28 mouse cellular contexts compared by ENCODE assay signal in the genomic region with DNA sequence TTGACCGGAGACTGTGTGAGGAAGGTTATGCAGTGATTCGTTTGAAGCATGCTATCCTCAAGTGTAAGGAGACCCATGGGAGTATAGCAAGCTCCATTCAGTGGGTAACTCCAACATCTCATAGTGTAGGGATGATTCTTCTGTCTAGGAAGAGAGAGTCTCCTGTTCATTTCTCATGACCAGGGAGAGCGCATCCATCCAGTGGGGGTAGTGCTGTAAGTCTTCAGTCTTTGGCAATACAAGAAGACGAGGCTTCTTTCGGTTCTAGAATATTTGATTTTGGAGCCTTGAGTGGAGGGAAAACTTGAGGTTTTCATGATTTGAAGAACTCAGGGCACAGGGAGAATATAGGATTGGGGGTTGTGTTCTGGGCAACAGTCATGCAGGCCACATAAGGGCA.
"Had no signal": no experiment of that assay in that cellular context is flagged by ENCODE, and none has a peak within 500 bp of the region (broad histone marks: within the 10 kb centered on the region; RNA-seq: fewer than 3 reads in every experiment).

No protein-coding gene starts in this region.

- H3K9me3 ChIP-seq: limb, embryonic 10.5 days; limb, embryonic 12.5 days; limb, embryonic 13.5 days; limb, embryonic 15.5 days; liver, embryonic 12.5 days; liver, embryonic 13.5 days; liver, embryonic 15.5 days; lung, embryonic 15.5 days; megakaryocyte, embryonic 14.5 days; midbrain, embryonic 10.5 days; midbrain, embryonic 12.5 days; midbrain, embryonic 13.5 days; midbrain, embryonic 15.5 days; neural tube, embryonic 12.5 days had no signal

- H3K27ac ChIP-seq: limb, embryonic 10.5 days; limb, embryonic 12.5 days; limb, embryonic 13.5 days; limb, embryonic 15.5 days; liver, embryonic 12.5 days; liver, embryonic 13.5 days; liver, embryonic 14.5 days; liver, embryonic 15.5 days; lung, embryonic 15.5 days; macrophage; midbrain, embryonic 10.5 days; midbrain, embryonic 12.5 days; midbrain, embryonic 13.5 days; midbrain, embryonic 15.5 days; neural tube, embryonic 12.5 days had no signal

- H3K36me3 ChIP-seq: limb, embryonic 12.5 days; limb, embryonic 13.5 days; limb, embryonic 15.5 days; liver, embryonic 12.5 days; liver, embryonic 13.5 days; liver, embryonic 15.5 days; lung, embryonic 15.5 days; midbrain, embryonic 10.5 days; midbrain, embryonic 12.5 days; midbrain, embryonic 13.5 days; midbrain, embryonic 15.5 days; neural tube, embryonic 12.5 days had no signal

- H3K4me3 ChIP-seq: limb, embryonic 10.5 days; limb, embryonic 12.5 days; limb, embryonic 13.5 days; limb, embryonic 15.5 days; liver, embryonic 12.5 days; liver, embryonic 13.5 days; liver, embryonic 15.5 days; lung, embryonic 15.5 days; megakaryocyte, embryonic 14.5 days; midbrain, embryonic 10.5 days; midbrain, embryonic 12.5 days; midbrain, embryonic 13.5 days; midbrain, embryonic 15.5 days; myocyte; neural tube, embryonic 12.5 days had no signal

- DNase-seq: left cerebral cortex, postnatal 4 days; liver; liver, embryonic 13.5 days; liver, postnatal 0 days; lung, adult 18-20 months; lung, adult 2 months; lung, embryonic 14.5 days; lung, postnatal 10 days; lung, postnatal 14 days; lung, postnatal 36 days; lung, postnatal 4 days; midbrain, embryonic 14.5 days had no signal

- H3K27me3 ChIP-seq: limb, embryonic 12.5 days; limb, embryonic 13.5 days; limb, embryonic 15.5 days; liver, embryonic 12.5 days; liver, embryonic 13.5 days; liver, embryonic 15.5 days; lung, embryonic 15.5 days; midbrain, embryonic 12.5 days; midbrain, embryonic 13.5 days; midbrain, embryonic 15.5 days; neural tube, embryonic 12.5 days had no signal

- H3K4me1 ChIP-seq: limb, embryonic 13.5 days; limb, embryonic 15.5 days; liver, embryonic 12.5 days; lung, embryonic 15.5 days; midbrain, embryonic 10.5 days; midbrain, embryonic 12.5 days; midbrain, embryonic 15.5 days had no signal
